Mouse (Mus musculus): ENCODE results near the gene Pfkfb3.

The Pfkfb3 gene

DNA sequence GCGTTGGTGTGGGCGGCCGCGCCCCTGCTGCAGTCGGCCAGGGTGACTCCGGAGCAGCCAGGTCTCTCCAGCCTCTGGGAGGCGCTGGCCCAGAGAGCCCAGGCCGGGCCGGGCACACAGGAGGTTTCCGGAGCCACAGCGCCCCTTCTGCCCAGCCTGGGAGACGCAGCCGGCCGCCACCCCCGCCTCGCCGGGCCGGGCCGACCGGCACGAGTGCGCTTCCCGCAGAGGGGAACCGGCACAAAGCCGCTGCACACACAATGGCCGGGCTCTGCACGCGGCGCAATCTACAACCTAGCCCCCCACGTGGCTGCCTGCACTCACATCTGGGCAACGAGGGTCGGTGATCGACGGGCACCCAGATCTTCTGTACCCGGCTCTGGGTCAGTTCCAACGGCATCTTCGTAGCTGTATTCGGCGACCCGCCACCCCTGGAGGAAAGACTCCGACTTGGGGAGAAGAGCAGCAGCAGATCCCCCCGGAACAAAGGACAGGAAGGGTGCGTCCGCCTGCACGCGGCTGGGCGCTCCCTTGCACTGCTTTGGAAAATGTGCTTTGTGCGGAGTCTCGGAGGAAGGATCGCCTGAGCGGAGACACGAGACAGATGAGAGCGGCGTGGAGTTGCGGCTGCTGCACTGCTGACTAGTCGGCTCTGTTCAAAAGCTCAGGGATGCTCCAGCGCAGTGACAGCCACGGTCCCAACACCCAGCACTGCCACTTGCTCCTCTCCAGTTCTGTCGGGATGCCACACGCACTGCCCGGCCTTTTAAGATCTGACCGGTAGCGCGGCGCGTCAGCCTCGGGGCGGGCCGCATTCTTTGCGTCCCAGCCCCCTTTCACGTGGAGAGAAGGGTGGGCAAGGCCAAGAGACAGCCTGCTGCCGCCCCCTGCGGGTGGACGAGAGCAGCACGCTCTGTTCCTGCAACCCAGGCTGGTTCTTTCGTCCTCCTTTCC is 52.3 kb downstream of the Pfkfb3 start:
- peak; percentile 94 for DNase-seq

DNA sequence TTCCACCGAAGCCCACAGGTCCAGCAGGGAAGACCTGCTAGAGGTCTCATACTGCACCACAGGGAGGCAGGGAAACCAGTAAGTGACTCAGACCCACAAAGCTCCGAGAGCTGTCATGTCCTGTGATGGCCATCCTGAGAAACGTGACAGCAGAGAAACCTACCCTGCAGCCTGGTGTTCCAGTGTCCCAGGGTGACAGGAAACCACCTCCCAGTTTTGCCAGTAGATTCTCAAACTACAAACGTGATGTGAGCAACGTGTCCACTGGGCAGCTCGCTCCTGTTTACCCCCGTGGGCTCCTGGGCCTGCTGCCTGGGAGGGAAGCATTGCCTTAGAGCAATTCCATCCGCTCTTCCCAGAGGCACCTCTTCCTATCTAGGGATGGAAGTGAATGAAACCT is 53.2 kb downstream of the Pfkfb3 start:
- no peak for DNase-seq

DNA sequence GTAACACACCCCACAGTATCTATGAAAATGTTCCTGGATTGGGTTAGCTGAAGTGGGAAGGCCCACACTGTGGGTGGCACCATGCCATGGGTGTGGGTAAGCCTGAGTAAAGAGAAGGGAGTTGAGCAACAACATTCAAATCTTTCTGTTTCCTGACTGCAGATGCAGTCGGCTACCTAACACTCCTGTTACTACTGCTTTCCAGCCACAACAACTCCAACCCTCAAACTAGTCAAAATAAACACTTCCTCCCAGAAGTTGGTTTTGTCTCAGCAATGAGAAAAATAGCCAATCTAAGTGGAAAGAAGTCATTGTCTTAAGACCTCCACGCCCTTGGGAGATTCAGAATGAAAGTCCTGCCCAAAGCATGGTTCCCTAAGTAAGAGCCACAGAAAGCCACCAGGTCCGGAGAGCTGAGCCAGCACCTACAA is 57.3 kb downstream of the Pfkfb3 start:
- DNase-seq = peak; percentile 91

DNA sequence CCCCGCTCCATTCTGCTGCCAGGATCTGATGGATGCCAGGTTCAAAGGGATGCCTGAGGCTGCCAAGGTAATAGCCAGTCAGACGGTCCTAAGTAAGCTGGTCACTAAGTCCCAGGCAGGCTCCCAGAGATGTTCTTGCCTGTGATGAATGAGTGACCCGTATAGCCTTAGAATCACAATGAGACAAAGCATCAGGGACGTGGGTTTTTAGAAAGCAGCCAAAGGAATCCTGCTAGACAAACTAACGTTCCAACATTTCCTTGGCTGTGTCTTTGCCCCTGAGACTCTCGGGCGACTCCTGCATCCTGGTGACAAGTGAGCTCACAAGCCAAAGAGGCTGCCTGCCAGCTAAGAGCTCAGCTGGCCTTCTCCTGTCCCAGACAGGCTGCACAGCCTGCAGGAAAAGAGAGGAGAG is 59.0 kb downstream of the Pfkfb3 start:
- DNase-seq = peak; percentile 47

DNA sequence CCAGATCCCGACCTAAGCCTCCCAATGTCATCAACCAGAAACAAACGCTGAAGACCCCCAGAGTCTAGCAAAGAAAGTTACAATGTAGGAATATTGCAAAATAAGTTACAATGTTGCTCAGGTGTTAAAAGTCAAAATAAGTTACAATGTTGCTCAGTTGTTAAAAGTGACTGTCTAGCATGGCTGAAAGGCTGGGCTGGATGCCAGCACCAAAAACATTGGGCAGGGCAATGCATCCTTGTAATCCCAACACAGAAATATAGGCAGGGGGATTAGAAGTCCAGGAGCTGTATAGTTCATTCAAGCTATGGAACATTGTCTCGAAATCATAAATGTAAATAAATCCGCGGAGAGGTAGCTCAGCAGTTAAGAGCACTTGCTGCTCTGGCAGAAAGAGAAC is 61.0 kb downstream of the Pfkfb3 start:
- DNase-seq = no peak

DNA sequence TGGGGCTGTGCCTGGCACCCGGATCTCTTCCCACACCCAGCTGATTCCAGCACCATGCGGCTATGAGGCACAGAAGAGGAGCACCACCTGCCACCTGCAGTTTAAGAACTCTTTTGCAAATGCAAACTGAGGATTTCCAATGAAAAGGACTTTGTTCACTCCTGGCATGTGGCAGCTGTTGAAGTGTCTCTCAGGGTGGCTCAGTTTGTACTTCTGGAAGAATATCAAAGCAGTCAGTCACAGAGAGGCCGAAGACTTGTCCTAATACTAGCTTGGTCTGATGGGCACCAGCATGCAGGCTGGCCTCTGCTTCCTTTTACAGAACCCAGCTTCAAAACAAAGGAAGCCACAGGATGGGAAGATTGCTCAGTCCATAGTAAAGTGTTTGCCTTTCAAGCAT is 62.4 kb downstream of the Pfkfb3 start:
- DNase-seq = no peak

DNA sequence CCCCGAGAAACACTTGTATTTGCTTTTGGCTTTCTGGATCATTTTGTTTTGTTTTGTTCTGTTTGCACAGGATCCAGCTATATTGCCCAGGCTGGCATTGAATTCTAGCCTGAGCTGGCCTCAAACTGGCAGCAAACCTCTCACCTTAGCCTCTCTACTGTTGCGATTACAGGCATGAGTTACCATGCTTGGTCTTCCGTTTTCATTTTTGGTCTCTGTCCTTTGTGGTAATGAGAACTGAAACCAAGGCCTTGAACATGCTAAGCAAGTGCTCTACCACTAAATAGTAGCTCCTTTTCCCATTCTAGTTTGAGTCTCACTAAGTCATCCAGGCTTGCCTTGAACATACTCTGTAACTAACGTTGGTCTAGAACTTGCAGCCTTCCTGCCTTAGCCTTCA is 63.3 kb downstream of the Pfkfb3 start:
- DNase-seq = no peak

DNA sequence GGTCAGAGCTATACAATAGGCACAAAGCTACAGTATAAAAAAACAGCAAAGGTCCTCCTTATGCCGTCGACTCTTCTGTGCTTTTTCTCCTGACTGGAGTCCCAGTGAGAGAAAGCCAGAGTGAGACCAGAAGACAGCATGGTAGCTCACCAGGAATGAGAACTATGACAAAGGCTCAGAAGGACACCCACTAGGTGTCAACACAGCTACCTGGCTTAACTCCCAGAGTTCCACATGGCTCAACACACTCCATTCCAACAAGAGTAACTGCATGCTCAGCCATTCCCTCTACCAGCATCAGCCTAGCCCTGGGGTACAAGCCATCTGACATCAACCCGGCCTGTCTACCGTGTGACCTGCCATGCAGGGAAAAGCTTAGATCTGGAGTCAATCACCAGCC is 70.7 kb downstream of the Pfkfb3 start:
- no peak for DNase-seq

DNA sequence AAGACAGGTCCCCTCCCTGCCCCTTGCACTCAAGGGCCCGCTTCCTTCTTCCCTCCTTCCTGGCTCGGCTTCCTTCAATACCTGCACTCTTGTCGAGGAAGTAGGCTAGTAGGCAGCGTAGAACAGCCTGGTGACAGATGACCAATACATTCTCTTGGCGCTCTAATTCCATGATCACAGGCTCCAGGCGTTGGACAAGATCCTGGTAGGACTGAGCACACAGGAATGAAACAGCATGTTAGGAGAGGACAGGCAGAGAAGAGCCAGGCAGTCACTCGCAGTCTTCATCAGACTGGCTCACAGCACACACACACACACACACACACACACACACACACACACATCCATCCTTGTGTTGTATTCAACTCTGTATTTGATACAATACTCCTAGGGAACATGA is 71.5 kb downstream of the Pfkfb3 start:
- no peak for DNase-seq

DNA sequence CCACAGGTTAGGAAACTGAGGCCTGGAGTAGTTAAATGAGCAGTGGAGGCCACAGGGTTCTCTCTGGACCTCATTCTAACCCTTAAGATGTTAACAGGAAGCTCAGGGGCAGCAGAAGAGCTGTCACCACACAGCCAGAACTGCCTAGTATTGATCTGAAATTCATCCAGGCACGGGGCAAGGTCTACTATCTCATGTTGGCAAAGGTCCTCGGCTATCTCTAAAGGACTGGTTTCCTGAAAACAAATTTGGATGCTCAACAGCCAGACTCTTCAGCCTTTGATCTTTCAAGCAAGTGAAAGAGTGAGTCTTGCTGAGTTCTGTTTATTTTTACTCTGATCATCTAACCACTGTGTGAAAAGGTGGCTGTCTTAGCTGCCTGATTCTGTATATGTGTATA is 74.9 kb downstream of the Pfkfb3 start:
- DNase-seq = no peak

DNA sequence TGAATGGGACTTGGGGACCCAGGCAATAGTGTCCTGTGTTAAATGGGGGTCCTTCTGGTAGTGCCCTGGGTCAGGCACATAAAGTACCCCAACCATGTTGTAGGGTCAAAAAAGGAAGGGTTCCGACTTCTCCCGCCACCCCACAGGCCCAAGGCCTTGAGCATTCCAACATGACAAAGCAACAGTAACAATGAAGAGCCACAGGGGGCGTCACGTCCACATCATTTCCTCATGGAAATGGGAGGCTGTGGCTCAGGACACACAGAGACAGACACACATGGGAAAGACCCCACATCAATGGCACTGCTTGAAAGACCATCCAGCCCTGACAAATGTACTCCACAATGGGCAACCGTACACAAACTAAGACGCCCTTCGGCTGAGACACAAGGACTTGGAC is 78.6 kb downstream of the Pfkfb3 start:
- DNase-seq = no peak

DNA sequence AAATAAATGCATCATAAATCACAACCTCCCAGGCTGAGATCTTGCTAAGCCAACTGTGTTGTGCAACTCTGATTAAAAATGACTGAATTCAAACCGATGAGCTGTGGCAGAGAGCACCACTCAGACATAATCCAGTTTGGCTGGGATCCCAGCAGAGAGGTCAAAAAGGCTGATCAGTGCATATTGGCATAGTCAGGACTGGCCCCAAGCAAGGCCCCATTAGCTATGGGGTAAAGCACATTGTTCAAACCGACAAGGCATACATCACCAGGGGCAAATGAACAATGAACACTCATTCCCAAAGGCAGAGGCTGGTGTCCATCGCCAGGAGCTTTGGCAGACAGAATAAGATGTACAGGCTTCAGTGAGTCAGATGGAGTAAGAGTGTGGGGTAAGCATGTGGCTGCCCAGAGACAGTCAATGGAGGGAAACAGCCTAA is 89.2 kb downstream of the Pfkfb3 start:
- no peak for DNase-seq

DNA sequence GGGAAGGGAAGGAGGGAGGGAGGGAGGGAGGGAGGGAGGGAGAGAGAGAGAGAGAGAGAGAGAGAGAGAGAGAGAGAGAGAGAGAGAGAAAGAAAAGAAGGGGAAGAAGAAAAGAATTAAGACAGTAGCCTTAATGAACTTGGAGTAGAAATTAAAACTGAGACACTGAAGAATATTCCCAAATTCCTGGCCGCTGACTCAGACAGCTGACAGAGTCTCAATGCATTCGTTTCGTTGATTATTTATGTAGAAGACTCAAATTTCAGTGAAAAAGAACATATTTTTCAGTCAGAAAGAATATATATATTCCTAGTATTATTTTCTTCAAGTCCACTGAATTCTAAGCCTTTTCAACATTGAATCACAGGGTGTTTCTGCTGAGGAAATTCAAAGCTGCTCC is 92.9 kb downstream of the Pfkfb3 start:
- no peak for DNase-seq

DNA sequence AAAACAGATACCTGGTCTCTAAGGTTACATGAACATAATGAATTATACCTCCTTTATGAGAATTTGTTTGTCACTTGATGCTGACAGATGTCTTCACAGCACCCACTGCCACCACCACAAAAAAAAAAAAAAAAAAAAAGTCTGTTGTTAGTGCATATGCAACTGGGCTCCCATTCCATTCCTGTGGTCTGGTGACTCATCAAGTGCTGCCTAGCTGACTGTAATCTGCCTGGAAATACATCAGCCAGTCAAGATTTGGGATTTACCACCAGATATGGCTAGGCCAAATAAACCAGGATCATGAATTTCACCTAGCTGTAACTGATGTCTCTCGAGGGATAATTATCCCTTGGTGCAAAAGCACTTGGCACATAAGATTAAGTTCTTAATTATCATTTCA is 95.4 kb downstream of the Pfkfb3 start:
- no peak for DNase-seq

DNA sequence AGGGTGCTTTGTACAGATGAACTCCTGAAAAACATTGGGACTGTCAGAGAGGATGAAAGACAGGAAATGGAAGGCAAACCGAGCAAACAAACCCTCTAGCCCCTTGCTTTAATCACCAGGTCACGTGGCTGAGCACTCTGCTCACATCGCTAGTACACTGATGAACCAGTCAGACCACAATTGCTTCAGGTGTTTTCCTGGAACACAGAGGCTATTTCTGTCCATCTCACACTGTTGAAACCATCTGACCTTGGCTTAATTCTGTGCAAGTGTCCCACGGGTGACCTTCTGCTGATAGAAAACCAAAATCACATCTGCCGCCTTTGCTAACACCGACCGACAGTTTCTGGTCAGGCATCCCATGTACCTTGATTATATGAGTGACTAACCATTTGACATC is 96.0 kb downstream of the Pfkfb3 start:
- DNase-seq = no peak

DNA sequence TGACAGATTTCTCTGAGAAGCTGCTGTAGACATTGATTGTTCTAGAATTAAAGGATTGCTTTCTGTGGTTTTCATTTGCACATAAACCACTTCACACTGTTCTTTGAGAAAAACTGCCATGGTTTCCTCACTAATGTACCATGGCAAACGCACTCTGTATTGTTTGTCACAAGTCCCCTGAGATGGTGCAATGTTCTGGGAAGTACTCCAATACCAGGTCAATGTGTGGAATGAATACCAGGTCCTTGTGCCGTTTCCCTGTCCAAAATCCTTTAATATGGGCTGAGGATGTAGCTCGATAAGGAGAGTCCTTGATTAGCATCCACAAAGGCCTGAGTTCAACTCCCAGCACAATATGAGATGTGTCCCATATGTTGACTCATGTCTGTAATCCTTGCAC is 105.2 kb downstream of the Pfkfb3 start:
- no peak for DNase-seq

DNA sequence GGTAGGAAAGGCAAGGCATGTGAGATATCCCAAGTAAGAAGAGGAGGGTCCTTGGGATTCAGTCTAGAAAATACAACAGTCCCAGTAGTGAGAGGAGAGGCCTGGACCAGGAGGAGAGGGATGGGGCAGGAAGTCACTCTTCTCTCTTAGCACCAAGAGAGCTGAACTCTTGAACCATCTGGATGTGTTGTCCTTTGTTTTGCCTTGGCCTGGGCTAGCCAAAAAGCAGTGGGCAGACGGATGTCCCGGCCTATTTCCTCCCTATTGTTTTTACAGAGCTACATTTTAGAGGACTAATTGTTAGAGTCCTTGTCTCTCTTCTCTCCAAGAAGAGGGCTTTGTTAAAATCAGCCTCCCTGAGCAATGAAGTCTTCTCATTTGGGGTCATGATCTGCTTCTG is 106.0 kb downstream of the Pfkfb3 start:
- no peak for DNase-seq

DNA sequence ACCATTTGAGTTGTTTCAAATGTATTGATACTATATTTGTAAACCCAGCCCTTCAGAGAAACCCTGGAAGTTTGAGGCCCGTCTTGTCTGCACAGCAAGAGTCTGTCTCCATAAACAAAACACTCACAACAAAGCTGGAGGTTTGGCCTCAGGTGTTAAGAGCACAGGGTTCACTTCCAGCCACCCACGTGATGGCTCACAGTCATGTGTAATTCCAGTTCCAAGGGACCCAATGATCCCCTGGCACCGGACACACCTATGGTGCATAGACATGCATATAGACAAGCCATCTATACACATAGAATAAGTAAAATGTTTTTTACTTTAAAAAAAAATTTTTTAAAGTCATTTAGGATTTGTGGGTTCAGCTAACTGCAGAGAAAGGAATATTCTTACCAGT is 108.2 kb downstream of the Pfkfb3 start:
- no peak for DNase-seq

DNA sequence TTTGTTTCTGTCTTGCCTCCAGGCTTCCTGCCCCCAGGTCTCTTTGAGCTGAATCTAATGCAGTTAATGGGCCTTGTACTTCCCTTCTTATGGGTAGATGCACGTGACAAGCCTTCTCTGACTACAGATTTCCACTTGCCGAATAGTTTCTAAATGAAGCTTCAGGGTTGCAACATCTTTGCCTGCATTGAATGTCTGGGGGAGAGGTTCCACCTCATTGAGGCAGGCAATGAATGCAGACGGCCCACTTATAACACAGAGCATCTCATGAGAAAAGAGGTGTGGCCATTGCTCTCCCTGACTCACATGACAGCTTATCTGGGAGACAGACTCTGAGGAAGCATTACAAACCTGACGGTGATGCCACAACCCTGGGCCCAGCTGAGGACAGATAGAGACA is 112.0 kb downstream of the Pfkfb3 start:
- DNase-seq = peak; percentile 57

DNA sequence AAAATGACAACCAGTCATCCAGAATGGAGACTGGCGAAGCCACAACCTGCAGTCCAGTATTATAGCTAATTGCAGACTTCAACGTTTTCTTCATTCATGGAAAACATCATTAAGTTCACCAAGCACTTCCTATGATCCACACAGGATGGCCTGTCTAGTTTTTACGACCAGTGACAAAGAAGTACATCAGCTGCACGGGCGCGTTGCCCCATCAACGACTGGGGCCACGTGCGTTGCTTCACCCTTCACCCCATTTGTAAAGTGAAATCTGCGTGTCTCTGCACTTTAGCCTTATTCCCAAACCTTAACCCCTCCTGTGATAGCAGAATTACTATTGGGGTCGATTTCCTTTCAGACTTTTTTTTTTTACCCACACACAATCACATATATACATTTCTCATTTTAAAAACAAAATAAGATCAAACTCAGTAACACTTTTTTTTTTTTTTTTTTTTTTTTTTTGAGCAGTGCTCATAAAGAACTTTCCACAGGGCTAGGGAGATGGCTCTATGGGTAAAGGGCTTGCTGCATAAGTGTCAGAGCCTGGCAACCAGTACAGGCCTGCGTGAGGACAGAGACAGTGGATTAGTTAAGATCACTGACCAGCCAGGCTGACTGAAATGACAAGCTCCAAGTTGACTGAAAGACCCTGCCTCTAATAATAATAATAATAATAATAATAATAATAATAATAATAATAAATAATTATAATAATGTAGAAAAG is 115.5 kb downstream of the Pfkfb3 start:
- no peak for DNase-seq

DNA sequence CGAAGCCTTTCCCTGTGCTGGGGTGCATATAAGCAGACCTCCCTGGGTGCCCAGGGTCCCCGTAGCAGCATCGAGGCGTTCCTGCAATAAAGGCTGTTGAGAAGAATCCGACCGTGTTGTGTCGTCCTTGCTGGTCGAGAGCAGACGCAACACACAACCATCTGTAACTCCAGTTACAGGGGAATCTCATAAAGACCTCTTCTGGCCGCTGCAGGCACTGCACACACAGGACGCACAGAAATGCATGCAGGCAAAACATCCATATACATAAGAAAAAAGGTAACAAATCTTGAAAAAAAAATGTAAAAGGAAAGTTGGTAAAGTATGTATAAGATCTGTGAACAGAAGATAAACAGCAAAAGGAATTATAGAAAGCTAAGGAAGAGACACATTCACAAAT is 117.5 kb downstream of the Pfkfb3 start:
- no peak for DNase-seq

DNA sequence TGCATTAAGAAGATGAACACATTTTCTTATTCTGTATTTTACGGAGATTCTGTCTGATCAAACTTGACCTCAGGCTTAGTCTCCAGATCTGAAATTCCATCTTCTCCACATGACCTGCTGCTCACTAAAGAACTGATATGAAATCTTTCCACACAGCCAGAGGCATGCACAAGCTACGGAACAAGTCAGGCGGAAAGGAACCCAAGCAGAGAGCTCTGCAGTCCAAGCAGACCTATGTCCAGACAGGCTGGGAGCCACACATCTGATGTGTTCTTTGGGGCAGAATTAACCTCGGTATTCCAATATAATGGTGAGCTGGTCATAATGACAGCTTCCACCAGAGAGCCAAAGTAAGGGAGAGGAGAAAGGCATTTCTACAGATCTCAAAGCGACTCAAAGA is 120.5 kb downstream of the Pfkfb3 start:
- DNase-seq = no peak

DNA sequence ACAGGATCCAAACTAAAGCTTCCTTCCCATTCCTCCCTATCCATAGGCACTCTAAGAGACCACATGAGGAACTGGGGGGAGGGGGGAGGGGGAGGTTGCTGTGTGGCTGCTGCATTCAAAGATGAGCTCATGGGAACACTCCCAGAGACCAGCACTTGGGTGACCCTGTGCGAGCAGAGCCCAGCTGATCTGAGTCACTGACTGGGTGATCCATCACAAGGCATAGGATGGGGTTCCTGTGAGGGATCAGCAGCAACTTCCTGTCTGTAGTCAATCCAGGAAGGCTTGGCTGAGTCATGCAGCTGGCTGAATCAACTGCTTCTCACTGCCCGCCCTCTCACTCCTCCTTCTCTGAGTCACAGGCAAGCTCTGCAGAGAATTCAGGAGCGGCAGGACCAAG is 124.3 kb downstream of the Pfkfb3 start:
- peak; percentile 90 for DNase-seq

DNA sequence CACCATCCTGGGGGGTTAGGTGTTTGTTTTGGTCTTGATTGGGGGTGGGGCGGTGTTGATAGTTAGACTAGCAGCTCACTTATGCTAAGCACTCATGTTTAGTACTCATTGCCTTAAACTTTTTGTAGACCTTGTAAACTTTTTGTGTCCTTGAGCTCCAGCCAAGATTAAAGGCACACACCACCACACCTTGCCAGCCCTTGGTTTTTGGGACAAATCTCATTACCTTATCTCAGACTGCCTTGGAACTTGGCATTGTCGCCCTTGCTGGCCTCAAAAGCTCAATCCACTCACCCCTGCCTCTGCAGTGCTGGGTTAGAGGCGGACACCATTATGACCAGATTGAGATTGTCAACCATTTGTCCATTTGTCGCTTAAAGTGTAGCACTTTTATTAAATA is 125.3 kb downstream of the Pfkfb3 start:
- DNase-seq = no peak
